Mouse (Mus musculus) megakaryocyte-erythroid progenitor cell, adult 5 weeks (primary cell): ENCODE data around the gene Gspt2. TPM values are rescaled to one million over a fixed set of nuclear protein-coding genes. Genes with fewer than 3 reads are reported as not detected.

ENCODE experiments used
- polyA plus RNA-seq: library from polyadenylated mRNA; stranded (reverse); fragments of >175 nt; gene quantifications from 2 replicates; pipeline ENCODE4 v1.2.3, GENCODE M21; 2012

The Gspt2 gene
- polyA plus RNA-seq, result 7.1 and 10.9 TPM in 2 replicates

DNA sequence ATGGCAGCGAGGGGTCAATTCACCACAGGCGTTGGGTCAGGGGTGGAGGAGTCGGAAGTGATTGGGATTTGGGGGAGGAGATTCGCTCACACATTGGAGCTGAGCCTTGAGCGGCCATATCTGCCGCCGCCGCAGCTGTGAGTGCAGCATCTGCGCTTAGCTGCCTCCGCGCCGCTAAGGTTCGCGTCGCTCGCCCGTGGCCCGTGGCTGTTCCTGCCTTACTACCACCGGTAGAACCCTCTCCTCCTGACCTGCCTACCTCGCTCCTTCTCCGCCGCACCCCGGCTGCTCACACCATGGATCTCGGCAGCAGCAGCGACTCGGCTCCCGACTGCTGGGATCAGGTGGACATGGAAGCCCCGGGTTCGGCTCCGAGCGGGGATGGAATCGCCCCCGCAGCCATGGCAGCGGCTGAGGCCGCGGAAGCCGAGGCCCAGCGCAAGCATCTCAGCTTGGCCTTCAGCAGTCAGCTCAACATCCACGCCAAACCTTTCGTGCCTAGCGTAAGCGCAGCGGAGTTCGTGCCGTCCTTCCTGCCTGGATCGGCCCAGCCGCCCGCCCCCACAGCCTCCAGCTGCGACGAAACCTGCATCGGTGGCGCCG is at the start of gene Gspt2:
Gene Gspt2 (plus strand): TSS at position 109 of the 603 bp plus-strand sequence.

Other genes starting within 250 kb of the Gspt2 start
- gene Maged1, start 93.9 kb upstream of the Gspt2 start, polyA plus RNA-seq, result 6.7 and 10.4 TPM in 2 replicates
- gene Zxdb, start 88.5 kb downstream of the Gspt2 start, polyA plus RNA-seq, result 1.5 and 1.6 TPM in 2 replicates